Mouse (Mus musculus) neural tube, embryonic 15.5 days (tissue): ENCODE results near the gene Mtfr1l. TPM values are rescaled to one million over a fixed set of nuclear protein-coding genes. Genes with fewer than 3 reads are reported as not detected.

Source experiments
- ATAC-seq: fragments of 200-750 bp; cut with Nextera tagmentation; 2 replicates; pipeline ENCODE4 v1.8.0; 2017; ENCODE audit warnings: mild to moderate bottlenecking, moderate TSS enrichment, moderate library complexity; ENCODE audit not compliant: low FRiP score
- H3K27ac ChIP-seq: fragments of 300-500 bp; sonication (generic); replicated peaks from 2 replicates; pipeline ENCODE4 v1.5.1; 2015; ENCODE audit warnings: mild to moderate bottlenecking, inconsistent platforms
- H3K27me3 ChIP-seq: fragments of 300-500 bp; sonication (generic); replicated peaks from 2 replicates; pipeline ENCODE4 v1.6.1; 2015; ENCODE audit warnings: inconsistent platforms
- H3K36me3 ChIP-seq: fragments of 300-500 bp; sonication (generic); 2 replicates; pipeline ENCODE4 v1.6.1; 2015; ENCODE audit warnings: inconsistent platforms
- H3K4me1 ChIP-seq: fragments of 300-500 bp; sonication (generic); 2 replicates; pipeline ENCODE4 v1.6.1; 2015; ENCODE audit warnings: inconsistent platforms
- H3K4me2 ChIP-seq: fragments of 300-500 bp; sonication (generic); 2 replicates; pipeline ENCODE4 v1.6.1; 2015; ENCODE audit warnings: inconsistent platforms, mild to moderate bottlenecking, moderate library complexity
- H3K4me3 ChIP-seq: fragments of 300-500 bp; sonication (generic); replicated peaks from 2 replicates; pipeline ENCODE4 v1.5.1; 2015; ENCODE audit warnings: mild to moderate bottlenecking, inconsistent platforms
- H3K9ac ChIP-seq: fragments of 300-500 bp; sonication (generic); replicated peaks from 2 replicates; pipeline ENCODE4 v1.6.1; 2015; ENCODE audit warnings: mild to moderate bottlenecking, inconsistent platforms
- H3K9me3 ChIP-seq: fragments of 300-500 bp; sonication (generic); replicated peaks from 2 replicates; pipeline ENCODE4 v1.6.1; 2016; ENCODE audit warnings: inconsistent platforms
- whole genome bisulfite sequencing: fragments of 180-500 bp; shearing (Covaris S2); methylation state at CpG from one replicate; pipeline ENCODE4 v1.1.7; 2015; ENCODE audit warnings: mixed read lengths; 5-methylcytosine and 5-hydroxymethylcytosine counted together
- polyA plus RNA-seq: library from polyadenylated mRNA; unstranded; fragments of >200 nt; fragmentation: Nextera tagmentation; extraction: Ambion mirVana; gene quantifications from 2 replicates; pipeline ENCODE4 v1.2.1, GENCODE M21; 2015

Mtfr1l gene
- polyA plus RNA-seq, 1 experiment from 2014 or later, result 177 TPM

DNA sequence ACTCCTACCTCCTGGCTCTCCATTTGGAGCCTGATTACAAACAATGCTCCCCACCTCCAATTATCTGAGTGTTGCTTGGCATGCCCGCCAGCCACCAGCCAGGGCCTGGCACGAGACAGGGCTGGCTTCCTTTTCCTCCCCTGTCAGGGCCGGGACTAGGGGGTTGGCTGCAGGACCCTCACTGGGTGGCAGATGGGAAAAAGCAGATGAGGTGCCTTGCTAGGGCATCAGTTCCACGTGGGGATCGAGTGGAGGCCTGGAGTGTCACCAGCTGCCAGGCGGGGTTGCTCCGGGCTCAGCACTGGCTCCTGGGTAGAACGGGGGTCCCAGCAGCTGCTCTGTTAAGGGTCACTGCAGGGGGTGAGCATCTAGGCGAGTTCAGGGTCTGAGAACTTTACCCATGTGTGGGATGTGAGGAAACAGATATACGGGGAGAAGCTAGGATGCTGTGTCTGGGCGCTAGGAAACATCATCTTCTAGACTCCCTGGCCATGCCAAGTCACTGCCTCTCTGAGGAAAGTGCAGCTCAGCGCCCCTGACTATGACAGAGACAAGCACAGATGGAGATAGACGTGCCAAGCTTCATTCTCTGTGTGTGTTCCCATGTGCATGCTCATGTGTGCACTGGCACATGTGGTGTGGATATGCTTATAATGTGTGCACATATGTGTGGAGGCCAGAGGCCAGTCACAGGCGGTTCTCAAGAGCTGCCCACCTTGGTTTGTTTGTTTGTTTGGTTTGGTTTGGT, 35.7 kb upstream of the Mtfr1l start:
- H3K4me1 ChIP-seq, result peaks cover 14% of the 10 kb centered on the region
- ATAC-seq, result no peak
- H3K27me3 ChIP-seq, result no peaks in the 10 kb centered on the region
- no peak overlapping the region for H3K9ac ChIP-seq
- H3K4me2 ChIP-seq, result no peak overlapping the region
- WGBS, result 47% methylated on average over 14 of the region's 14 CpGs
- no peaks in the 10 kb centered on the region for H3K9me3 ChIP-seq
- H3K27ac ChIP-seq, result peak overlapping the region; percentile 33; the same call in 1 of the 2 replicates
- no peaks in the 10 kb centered on the region for H3K36me3 ChIP-seq
- no peak overlapping the region for H3K4me3 ChIP-seq

DNA sequence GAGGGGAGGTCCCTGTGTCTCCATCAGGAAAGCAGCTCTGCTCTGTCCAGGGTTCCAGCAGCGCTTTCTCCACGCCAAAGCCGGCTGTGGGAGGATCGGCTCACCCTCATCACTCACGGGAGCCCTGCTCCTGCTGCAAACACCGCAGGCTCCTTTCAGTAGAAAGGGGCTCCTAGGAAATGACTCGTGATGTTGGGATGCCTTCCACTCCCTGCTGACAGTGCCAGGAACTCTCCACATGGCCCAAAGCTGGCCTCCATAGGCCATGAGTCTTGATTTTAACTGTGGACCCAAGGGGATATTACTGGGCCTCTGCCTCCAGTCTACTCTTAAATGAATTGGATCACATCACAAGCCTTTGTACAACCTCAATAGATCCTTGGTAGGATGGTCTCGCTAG, 34.6 kb upstream of the Mtfr1l start:
- ATAC-seq, result no peak
- H3K36me3 ChIP-seq, result peaks cover 10% of the 10 kb centered on the region
- no peaks in the 10 kb centered on the region for H3K9me3 ChIP-seq
- H3K27me3 ChIP-seq, result no peaks in the 10 kb centered on the region
- H3K9ac ChIP-seq, result no peak overlapping the region
- H3K4me1 ChIP-seq, result peaks cover 9% of the 10 kb centered on the region; the same call in 1 of the 2 replicates
- no peak overlapping the region for H3K27ac ChIP-seq
- no peak overlapping the region for H3K4me3 ChIP-seq
- H3K4me2 ChIP-seq, result no peak overlapping the region
- WGBS, result 74% methylated on average over 8 of the region's 8 CpGs

DNA sequence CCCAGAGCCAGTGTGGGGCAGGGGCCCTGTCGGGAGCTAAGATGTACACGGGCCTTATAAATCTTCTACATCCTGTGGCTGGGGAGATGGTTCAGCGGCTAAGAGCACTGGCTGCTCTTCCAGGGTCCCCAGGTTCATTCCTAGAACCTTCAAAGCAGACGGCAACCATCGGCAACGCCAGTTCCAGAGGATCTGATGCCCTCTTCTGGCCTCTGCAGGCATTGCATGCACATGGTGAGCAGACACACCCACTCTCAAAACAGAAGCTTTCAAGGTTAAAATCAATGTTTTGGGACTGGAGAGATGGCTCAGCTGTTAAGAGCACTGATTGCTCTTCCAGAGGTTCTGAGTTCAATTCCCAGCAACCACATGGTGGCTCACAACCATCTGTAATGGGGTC, 34.0 kb upstream of the Mtfr1l start:
- Histone ChIP-seq H3K9me3 (no peaks in the 10 kb centered on the region), H3K27me3 (no peaks in the 10 kb centered on the region), H3K4me2 (no peak overlapping the region), H3K4me1 (peaks cover 9% of the 10 kb centered on the region; the same call in 1 of the 2 replicates), H3K36me3 (peaks cover 10% of the 10 kb centered on the region), H3K4me3 (no peak overlapping the region), H3K27ac (no peak overlapping the region), H3K9ac (no peak overlapping the region)
- no peak for ATAC-seq
- 74% methylated on average over 6 of the region's 6 CpGs for WGBS

DNA sequence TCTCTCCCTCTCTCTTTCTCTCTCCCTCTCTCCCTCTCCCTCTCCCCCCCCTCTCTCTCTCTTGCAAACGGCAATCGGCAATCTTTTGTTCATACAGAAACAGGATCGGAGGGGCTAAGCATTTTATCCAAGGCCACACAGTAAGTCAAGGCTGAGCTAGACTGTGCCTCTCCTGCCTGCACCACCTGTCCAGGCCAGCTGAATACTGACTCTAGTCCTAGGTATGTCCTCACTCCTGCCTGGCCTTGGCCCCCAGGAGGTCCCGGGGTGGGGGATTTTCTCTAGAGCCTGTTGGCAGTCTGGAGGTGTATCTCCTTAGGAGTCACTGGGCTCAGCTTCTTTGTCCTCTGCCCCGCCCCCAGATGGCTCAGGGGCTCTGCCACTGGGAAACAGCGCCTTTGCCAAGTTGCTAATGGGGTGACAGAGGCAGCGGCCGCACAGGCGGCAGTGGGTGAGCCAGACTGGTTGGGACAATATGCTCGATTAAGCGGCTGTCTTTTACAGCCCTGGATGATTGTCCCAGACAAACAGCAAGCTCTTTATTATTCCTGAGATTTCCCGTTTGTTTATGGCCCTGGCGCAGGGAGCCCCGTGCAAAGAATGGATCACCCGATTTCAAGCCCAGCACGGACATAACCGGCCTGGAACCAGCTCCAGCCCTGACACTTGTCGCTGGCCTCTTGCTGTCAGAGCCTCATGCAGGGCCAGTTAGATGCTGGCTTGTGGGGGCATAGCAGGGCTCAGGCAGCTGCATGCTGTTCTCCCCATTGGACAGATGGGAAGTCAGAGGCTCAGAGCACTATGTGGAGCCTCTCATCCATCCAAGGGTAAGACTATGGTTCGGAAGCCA, 32.4 kb upstream of the Mtfr1l start:
- Histone ChIP-seq H3K4me1 (peaks cover 9% of the 10 kb centered on the region; the same call in 1 of the 2 replicates), H3K27ac (peak overlapping the region; percentile 54), H3K9ac (no peak overlapping the region), H3K4me3 (no peak overlapping the region), H3K9me3 (no peaks in the 10 kb centered on the region), H3K36me3 (peaks cover 16% of the 10 kb centered on the region), H3K4me2 (no peak overlapping the region), H3K27me3 (no peaks in the 10 kb centered on the region)
- peak; percentile 45 for ATAC-seq
- 14% methylated on average over 19 of the region's 19 CpGs for WGBS

DNA sequence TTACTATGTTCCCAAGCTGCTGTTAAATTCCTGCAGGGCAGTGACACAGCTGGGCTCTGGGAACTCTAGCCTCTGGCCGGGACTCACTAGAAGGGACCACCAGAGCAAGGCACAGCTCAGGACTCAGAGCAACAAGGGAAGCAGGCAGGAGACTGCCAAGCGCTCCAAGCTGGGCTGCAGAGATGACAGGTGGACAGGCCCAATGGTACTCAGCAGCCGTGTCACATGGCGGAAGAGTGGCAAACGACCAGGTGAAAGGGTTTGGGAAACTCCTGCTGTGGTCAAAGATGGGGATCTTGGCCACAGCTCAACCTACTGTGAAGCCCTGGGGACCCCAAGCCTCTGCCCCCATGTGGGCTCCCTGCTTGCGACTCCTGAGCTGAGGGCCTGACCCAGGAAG, 28.9 kb upstream of the Mtfr1l start:
- H3K4me1 ChIP-seq, result peaks cover 3% of the 10 kb centered on the region; the same call in 1 of the 2 replicates
- H3K4me3 ChIP-seq, result no peak overlapping the region
- no peak overlapping the region for H3K4me2 ChIP-seq
- WGBS, result 84% methylated on average over 6 of the region's 6 CpGs
- H3K9ac ChIP-seq, result no peak overlapping the region
- no peak for ATAC-seq
- no peak overlapping the region for H3K27ac ChIP-seq
- no peaks in the 10 kb centered on the region for H3K9me3 ChIP-seq
- H3K27me3 ChIP-seq, result no peaks in the 10 kb centered on the region
- H3K36me3 ChIP-seq, result peaks cover 16% of the 10 kb centered on the region

DNA sequence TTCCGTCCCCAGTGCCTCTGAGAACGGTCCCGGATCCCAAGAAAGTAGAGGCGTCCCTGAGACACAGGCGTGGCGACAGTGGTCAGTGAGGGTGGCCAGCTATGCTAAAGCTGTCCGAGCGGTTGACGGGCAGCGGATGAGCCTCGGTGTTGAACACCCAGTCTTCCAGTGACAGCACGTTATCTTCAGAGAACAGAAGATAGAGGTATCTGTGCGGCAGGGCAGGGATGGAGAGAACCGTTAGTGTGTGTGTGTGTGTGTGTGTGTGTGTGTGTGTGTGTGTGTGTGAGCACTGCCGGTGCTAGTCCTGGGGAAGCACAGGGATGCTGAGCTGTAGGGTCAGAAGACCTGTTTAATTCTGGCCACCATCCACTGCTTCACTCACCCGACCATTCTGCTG, 28.4 kb upstream of the Mtfr1l start:
- Histone ChIP-seq H3K9ac (no peak overlapping the region), H3K9me3 (no peaks in the 10 kb centered on the region), H3K36me3 (peaks cover 16% of the 10 kb centered on the region), H3K27ac (no peak overlapping the region), H3K27me3 (no peaks in the 10 kb centered on the region), H3K4me2 (no peak overlapping the region), H3K4me1 (peaks cover 4% of the 10 kb centered on the region), H3K4me3 (no peak overlapping the region)
- no peak for ATAC-seq
- 92% methylated on average over 16 of the region's 16 CpGs for WGBS

DNA sequence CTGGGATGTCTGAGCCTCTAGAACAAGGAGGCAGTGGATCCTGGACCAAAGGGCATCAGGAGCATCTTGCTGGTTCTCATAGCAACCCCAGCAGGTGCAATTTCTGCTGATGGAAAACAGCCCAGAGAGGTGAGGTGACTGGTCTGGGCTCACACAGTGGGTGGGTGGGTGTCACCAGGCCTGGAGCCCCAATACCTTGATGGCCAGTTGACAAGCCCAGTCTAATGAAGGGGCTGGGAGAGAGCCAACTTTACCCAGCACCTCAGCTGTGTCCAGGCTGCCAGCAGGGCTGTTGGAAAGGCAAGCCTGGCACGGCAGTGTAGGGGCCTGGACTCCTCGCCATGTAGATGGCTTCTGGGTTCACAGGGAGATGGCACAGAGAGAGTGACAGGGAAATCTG, 26.8 kb upstream of the Mtfr1l start:
- ATAC-seq, result no peak
- Histone ChIP-seq H3K9ac (no peak overlapping the region), H3K27me3 (no peaks in the 10 kb centered on the region), H3K27ac (no peak overlapping the region), H3K4me3 (no peak overlapping the region), H3K36me3 (peaks cover 16% of the 10 kb centered on the region), H3K9me3 (no peaks in the 10 kb centered on the region), H3K4me1 (peaks cover 12% of the 10 kb centered on the region), H3K4me2 (no peak overlapping the region)
- 84% methylated on average over 2 of the region's 2 CpGs for WGBS

DNA sequence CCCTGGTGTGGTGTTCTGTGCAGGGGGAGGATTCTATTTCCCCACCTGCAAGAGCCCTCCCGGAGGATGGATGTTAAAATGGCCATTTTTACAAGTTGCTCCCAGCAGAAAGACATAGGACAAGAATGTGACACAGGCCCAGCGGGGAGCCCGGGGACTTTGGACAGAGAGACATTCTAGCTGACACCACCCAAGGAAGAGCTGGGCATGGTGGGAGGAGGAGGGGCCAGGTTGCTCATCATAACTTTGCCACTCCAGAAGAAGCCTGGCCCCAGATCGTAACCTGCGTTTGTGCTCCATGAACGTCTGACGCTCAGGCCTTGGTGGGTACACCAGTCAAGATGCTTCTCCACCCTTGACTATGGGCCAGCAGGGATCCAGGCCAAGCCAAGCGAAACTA, 25.5 kb upstream of the Mtfr1l start:
- Histone ChIP-seq H3K36me3 (peaks cover 16% of the 10 kb centered on the region), H3K4me3 (no peak overlapping the region)
- ATAC-seq, result no peak

DNA sequence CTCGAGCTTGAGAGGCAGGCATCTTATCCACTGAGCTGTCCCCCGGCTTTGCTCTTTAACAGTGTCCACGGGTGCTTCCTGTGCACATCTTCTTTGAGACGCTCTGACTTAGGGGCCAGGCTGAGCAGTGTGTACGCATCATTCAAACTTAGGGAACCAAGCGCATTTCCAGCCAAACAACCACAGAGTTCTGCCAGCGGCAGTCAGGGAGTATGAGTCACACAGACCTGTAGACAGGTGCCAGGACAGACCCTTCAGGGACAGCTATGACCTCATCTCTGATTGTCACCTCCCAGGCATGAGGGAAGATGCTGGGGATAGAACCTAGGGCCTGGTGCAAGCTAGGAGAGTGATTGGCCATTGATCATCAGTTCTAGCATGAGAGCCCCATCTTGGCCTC, 24.0 kb upstream of the Mtfr1l start:
- Histone ChIP-seq H3K4me2 (no peak overlapping the region), H3K4me1 (peaks cover 16% of the 10 kb centered on the region), H3K9ac (no peak overlapping the region), H3K27ac (no peak overlapping the region), H3K36me3 (peaks cover 7% of the 10 kb centered on the region), H3K27me3 (no peaks in the 10 kb centered on the region), H3K9me3 (no peaks in the 10 kb centered on the region), H3K4me3 (no peak overlapping the region)
- no peak for ATAC-seq
- 87% methylated on average over 7 of the region's 7 CpGs for WGBS

More for the DNA sequence above, 25.5 kb upstream of the Mtfr1l start:
- no peaks in the 10 kb centered on the region for H3K9me3 ChIP-seq
- H3K27me3 ChIP-seq, result no peaks in the 10 kb centered on the region
- WGBS, result 92% methylated on average over 8 of the region's 8 CpGs
- peaks cover 16% of the 10 kb centered on the region for H3K4me1 ChIP-seq
- H3K9ac ChIP-seq, result no peak overlapping the region
- no peak overlapping the region for H3K4me2 ChIP-seq
- H3K27ac ChIP-seq, result no peak overlapping the region

DNA sequence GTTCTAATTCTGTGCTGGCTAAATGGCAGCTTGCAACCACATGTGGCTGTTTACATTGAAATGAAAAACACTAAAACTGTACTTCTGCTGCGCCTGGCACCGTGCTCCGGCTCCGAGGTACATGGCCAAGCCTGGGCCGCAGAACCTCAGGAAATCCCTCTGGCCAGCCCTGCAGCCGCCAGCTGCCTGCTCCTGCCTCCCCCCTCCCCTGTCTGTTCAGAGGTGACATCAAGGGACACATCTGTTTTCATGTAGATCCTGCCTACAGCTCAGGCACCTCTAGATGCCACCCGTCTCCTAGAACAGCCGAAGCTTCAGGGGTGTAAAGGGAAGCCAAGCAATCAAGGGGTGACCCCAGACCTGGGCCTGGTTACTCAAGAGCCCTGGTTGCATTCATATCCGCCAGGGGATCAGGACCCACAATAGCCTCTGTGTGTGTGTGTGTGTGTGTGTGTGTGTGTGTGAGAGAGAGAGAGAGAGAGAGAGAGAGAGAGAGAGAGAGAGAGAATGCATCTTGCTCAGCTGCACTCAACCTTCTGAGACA, 23.5 kb upstream of the Mtfr1l start:
- Histone ChIP-seq H3K9ac (0 out of 2 replicates have a peak overlapping the region, but pooled peaks have one; percentile 4), H3K4me3 (no peak overlapping the region), H3K27me3 (no peaks in the 10 kb centered on the region), H3K27ac (no peak overlapping the region), H3K4me2 (no peak overlapping the region), H3K4me1 (peaks cover 16% of the 10 kb centered on the region), H3K9me3 (no peaks in the 10 kb centered on the region), H3K36me3 (peaks cover 4% of the 10 kb centered on the region; the same call in 1 of the 2 replicates)
- 45% methylated on average over 9 of the region's 9 CpGs for WGBS
- ATAC-seq, result no peak

DNA sequence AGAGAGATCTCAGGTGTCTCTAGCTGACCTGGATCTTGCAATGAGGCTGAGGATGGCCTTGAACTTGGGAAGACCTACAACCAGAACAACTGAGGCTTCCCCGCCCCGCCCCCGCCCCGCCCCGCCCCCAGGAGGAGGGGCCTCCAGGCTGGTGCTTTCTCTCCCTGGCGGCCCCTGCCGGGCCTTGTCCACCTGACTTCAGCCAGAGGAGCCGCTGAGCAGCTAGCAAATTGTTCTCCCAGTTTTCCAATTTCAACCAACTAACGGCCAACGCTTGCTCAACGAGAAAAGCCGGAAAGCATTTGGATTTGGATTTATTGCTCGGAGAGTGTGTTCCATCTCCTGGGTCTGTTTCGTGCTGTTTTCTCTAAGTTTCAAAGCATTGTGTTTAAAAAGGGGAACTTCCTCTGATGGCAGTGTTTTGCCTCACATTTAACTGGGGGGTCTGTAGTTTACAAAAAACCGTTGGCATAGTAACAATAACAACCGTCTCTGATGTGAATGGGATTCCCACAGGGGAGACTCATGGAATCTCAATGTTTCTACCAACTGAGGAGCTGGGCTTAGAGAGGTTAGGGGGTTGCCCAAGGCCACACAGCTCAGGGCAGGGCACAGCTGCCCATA, 22.6 kb upstream of the Mtfr1l start:
- Histone ChIP-seq H3K4me1 (peaks cover 16% of the 10 kb centered on the region), H3K9me3 (no peaks in the 10 kb centered on the region), H3K27ac (peak overlapping the region; percentile 28; the same call in 1 of the 2 replicates), H3K4me3 (no peak overlapping the region), H3K4me2 (no peak overlapping the region), H3K9ac (no peak overlapping the region), H3K36me3 (no peaks in the 10 kb centered on the region), H3K27me3 (no peaks in the 10 kb centered on the region)
- ATAC-seq, result peak; percentile 37; the same call in 1 of the 2 replicates
- WGBS, result 3% methylated on average over 16 of the region's 16 CpGs
